Mouse (Mus musculus) stomach, embryonic 14.5 days (tissue): ENCODE data around the gene Ice2. TPM values are rescaled to one million over a fixed set of nuclear protein-coding genes. Genes with fewer than 3 reads are reported as not detected.
A peak's percentile ranks its signal among the peaks of the same experiment; 100 is the strongest.

Source experiments
- ATAC-seq: fragments of 200-750 bp; cut with Nextera tagmentation; 2 replicates; pipeline ENCODE4 v1.8.0; 2017; ENCODE audit warnings: low read depth, moderate TSS enrichment; ENCODE audit not compliant: insufficient number of reproducible peaks, insufficient read depth, low FRiP score
- H3K27ac ChIP-seq: fragments of 300-500 bp; sonication (generic); 2 replicates; pipeline ENCODE4 v1.5.1; 2014; ENCODE audit warnings: mild to moderate bottlenecking, low read length, moderate library complexity, mixed read lengths
- H3K27me3 ChIP-seq: fragments of 300-500 bp; sonication (generic); 2 replicates; pipeline ENCODE4 v1.6.1; 2014; ENCODE audit warnings: low read length, control low read depth, mixed read lengths; ENCODE audit not compliant: control insufficient read depth, insufficient read depth
- H3K36me3 ChIP-seq: fragments of 300-500 bp; sonication (generic); 2 replicates; pipeline ENCODE4 v1.6.1; 2014; ENCODE audit warnings: mild to moderate bottlenecking, control low read depth, low read length, moderate library complexity, mixed read lengths; ENCODE audit not compliant: control insufficient read depth, insufficient read depth
- H3K4me1 ChIP-seq: fragments of 300-500 bp; sonication (generic); 2 replicates; pipeline ENCODE4 v1.6.1; 2014; ENCODE audit warnings: low read length, control low read depth, mixed read lengths; ENCODE audit not compliant: control insufficient read depth, insufficient read depth
- H3K4me2 ChIP-seq: fragments of 300-500 bp; sonication (generic); replicated peaks from 2 replicates; pipeline ENCODE4 v1.6.1; 2014; ENCODE audit warnings: low read depth, low read length, control low read depth
- H3K4me3 ChIP-seq: fragments of 300-500 bp; sonication (generic); 2 replicates; pipeline ENCODE4 v1.5.1; 2014; ENCODE audit warnings: low read depth, low read length, control low read depth
- H3K9ac ChIP-seq: fragments of 300-500 bp; sonication (generic); replicated peaks from 2 replicates; pipeline ENCODE4 v1.6.1; 2014; ENCODE audit warnings: low read depth, mild to moderate bottlenecking, control low read depth, low read length, moderate library complexity, mixed read lengths
- H3K9me3 ChIP-seq: fragments of 300-500 bp; sonication (generic); 2 replicates; pipeline ENCODE4 v1.6.1; 2016; ENCODE audit warnings: low read depth, low read length, control low read depth; ENCODE audit not compliant: control insufficient read depth
- WGBS: fragments of 180-500 bp; shearing (Covaris S2); extraction: QIAGEN DNeasy Blood & Tissue Kit; methylation state at CpG from one replicate; pipeline ENCODE4 v1.1.7; 2014; 5-methylcytosine and 5-hydroxymethylcytosine counted together
- polyA plus RNA-seq: library from polyadenylated mRNA; unstranded; fragments of >200 nt; fragmentation: Nextera tagmentation; extraction: Ambion mirVana; gene quantifications from 2 replicates; pipeline ENCODE4 v1.2.1, GENCODE M21; 2014

Ice2 gene
- polyA plus RNA-seq, 1 experiment from 2014 or later, result 24.0 TPM

GRCm38 (mm10) chr9:69387296-69387695 is 10.4 kb upstream of the Ice2 start:
- 42% methylated on average over 4 of the region's 4 CpGs for WGBS
- Histone ChIP-seq H3K4me3 (no peak overlapping the region), H3K9me3 (no peaks in the 10 kb centered on the region), H3K4me2 (no peak overlapping the region), H3K27ac (no peak overlapping the region), H3K27me3 (no peaks in the 10 kb centered on the region), H3K4me1 (no peaks in the 10 kb centered on the region), H3K9ac (no peak overlapping the region), H3K36me3 (no peaks in the 10 kb centered on the region)
- no peak for ATAC-seq

- Histone ChIP-seq H3K4me3 (no peak overlapping the region), H3K36me3 (no peaks in the 10 kb centered on the region), H3K9ac (no peak overlapping the region), H3K27ac (no peak overlapping the region), H3K4me1 (no peaks in the 10 kb centered on the region), H3K9me3 (no peaks in the 10 kb centered on the region), H3K4me2 (no peak overlapping the region), H3K27me3 (no peaks in the 10 kb centered on the region)
- ATAC-seq, result no peak
- WGBS, result 77% methylated on average over 4 of the region's 4 CpGs
These were observed 7.1 kb upstream of the Ice2 start for GRCm38 (mm10) chr9:69390631-69391030.

- no peaks in the 10 kb centered on the region for H3K36me3 ChIP-seq
- no peak for ATAC-seq
- 80% methylated on average over 5 of the region's 5 CpGs for WGBS
- no peak overlapping the region for H3K27ac ChIP-seq
- no peak overlapping the region for H3K9ac ChIP-seq
- no peak overlapping the region for H3K4me2 ChIP-seq
- H3K9me3 ChIP-seq, result no peaks in the 10 kb centered on the region
- no peak overlapping the region for H3K4me3 ChIP-seq
- H3K4me1 ChIP-seq, result no peaks in the 10 kb centered on the region
- H3K27me3 ChIP-seq, result no peaks in the 10 kb centered on the region
These were observed 3.5 kb upstream of the Ice2 start for GRCm38 (mm10) chr9:69394234-69394633.

GRCm38 (mm10) chr9:69397432-69397759 is 310 bp upstream of the Ice2 start:
- ATAC-seq, result peak; percentile 38; the same call in 1 of the 2 replicates
- H3K4me3 ChIP-seq, result peak overlapping the region; percentile 58
- H3K27ac ChIP-seq, result peak overlapping the region; percentile 88
- H3K4me2 ChIP-seq, result peak overlapping the region; percentile 61
- peak overlapping the region; percentile 70 for H3K9ac ChIP-seq
- no peaks in the 10 kb centered on the region for H3K9me3 ChIP-seq
- no peaks in the 10 kb centered on the region for H3K36me3 ChIP-seq
- WGBS, result 49% methylated on average over 2 of the region's 2 CpGs
- H3K4me1 ChIP-seq, result no peaks in the 10 kb centered on the region
- H3K27me3 ChIP-seq, result no peaks in the 10 kb centered on the region

GRCm38 (mm10) chr9:69398453-69398850 is 746 bp downstream of the Ice2 start:
- H3K4me3 ChIP-seq, result peak overlapping the region; percentile 58
- ATAC-seq, result no peak
- peak overlapping the region; percentile 88 for H3K27ac ChIP-seq
- no peaks in the 10 kb centered on the region for H3K36me3 ChIP-seq
- H3K4me2 ChIP-seq, result peak overlapping the region; percentile 61
- WGBS, result 11% methylated on average over 10 of the region's 10 CpGs
- no peaks in the 10 kb centered on the region for H3K27me3 ChIP-seq
- peak overlapping the region; percentile 70 for H3K9ac ChIP-seq
- H3K9me3 ChIP-seq, result no peaks in the 10 kb centered on the region
- H3K4me1 ChIP-seq, result no peaks in the 10 kb centered on the region

- Histone ChIP-seq H3K4me2 (no peak overlapping the region), H3K4me3 (no peak overlapping the region), H3K9me3 (no peaks in the 10 kb centered on the region), H3K9ac (no peak overlapping the region), H3K4me1 (no peaks in the 10 kb centered on the region), H3K27ac (no peak overlapping the region), H3K36me3 (peaks cover 4% of the 10 kb centered on the region; the same call in 1 of the 2 replicates), H3K27me3 (no peaks in the 10 kb centered on the region)
- ATAC-seq, result no peak
- 76% methylated on average over 6 of the region's 6 CpGs for whole genome bisulfite sequencing
These were observed 7.0 kb downstream of the Ice2 start for GRCm38 (mm10) chr9:69404671-69405070.

GRCm38 (mm10) chr9:69419476-69419875 is 21.8 kb downstream of the Ice2 start:
- H3K36me3 ChIP-seq, result peaks cover 30% of the 10 kb centered on the region
- no peaks in the 10 kb centered on the region for H3K27me3 ChIP-seq
- no peak overlapping the region for H3K27ac ChIP-seq
- 89% methylated on average over 1 of the region's 1 CpGs for WGBS
- H3K9me3 ChIP-seq, result no peaks in the 10 kb centered on the region
- H3K4me3 ChIP-seq, result no peak overlapping the region
- no peaks in the 10 kb centered on the region for H3K4me1 ChIP-seq
- ATAC-seq, result no peak
- H3K4me2 ChIP-seq, result no peak overlapping the region
- no peak overlapping the region for H3K9ac ChIP-seq

- 83% methylated on average over 3 of the region's 3 CpGs for whole genome bisulfite sequencing
- Histone ChIP-seq H3K36me3 (peaks cover 24% of the 10 kb centered on the region), H3K4me2 (no peak overlapping the region)
These were observed 32.8 kb downstream of the Ice2 start for GRCm38 (mm10) chr9:69430531-69430930.

GRCm38 (mm10) chr9:69431863-69432555 is 34.3 kb downstream of the Ice2 start:
- H3K27ac ChIP-seq, result no peak overlapping the region; the same call in 1 of the 2 replicates
- WGBS, result 52% methylated on average over 6 of the region's 6 CpGs

More at GRCm38 (mm10) chr9:69430531-69430930, 32.8 kb downstream of the Ice2 start:
- Histone ChIP-seq H3K4me1 (0 out of 2 replicates have a peak, but pooled peaks cover 3% of the 10 kb centered on the region), H3K27me3 (no peaks in the 10 kb centered on the region), H3K9me3 (no peaks in the 10 kb centered on the region), H3K4me3 (no peak overlapping the region), H3K27ac (no peak overlapping the region), H3K9ac (no peak overlapping the region)
- ATAC-seq, result no peak

More at GRCm38 (mm10) chr9:69431863-69432555, 34.3 kb downstream of the Ice2 start:
- no peak overlapping the region for H3K4me3 ChIP-seq
- H3K27me3 ChIP-seq, result no peaks in the 10 kb centered on the region
- H3K36me3 ChIP-seq, result peaks cover 16% of the 10 kb centered on the region
- H3K9me3 ChIP-seq, result no peaks in the 10 kb centered on the region
- no peak overlapping the region for H3K4me2 ChIP-seq
- H3K9ac ChIP-seq, result no peak overlapping the region
- ATAC-seq, result no peak
- 0 out of 2 replicates have a peak, but pooled peaks cover 3% of the 10 kb centered on the region for H3K4me1 ChIP-seq
